ENCODE assay signal across 7 mouse cellular contexts in genomic region chr10:75774102-75774501, GRCm38 (mm10). TPM values are rescaled to one million over a fixed set of nuclear protein-coding genes. Genes with fewer than 3 reads are reported as not detected.
"Had no signal": no experiment of that assay in that cellular context is flagged by ENCODE, and none has a peak within 500 bp of the region (broad histone marks: within the 10 kb centered on the region; RNA-seq: fewer than 3 reads in every experiment).

No protein-coding gene starts in this region.

- H3K9me3 ChIP-seq: intestine, embryonic 15.5 days; limb, embryonic 12.5 days; midbrain, embryonic 15.5 days; stomach, embryonic 15.5 days had no signal

- H3K27ac ChIP-seq: intestine, embryonic 15.5 days; limb, embryonic 12.5 days; midbrain, embryonic 15.5 days; stomach, embryonic 15.5 days had no signal

- H3K9ac ChIP-seq: limb, embryonic 12.5 days; midbrain, embryonic 15.5 days; stomach, embryonic 15.5 days had no signal

- H3K36me3 ChIP-seq: intestine, embryonic 15.5 days; limb, embryonic 12.5 days; midbrain, embryonic 15.5 days; stomach, embryonic 15.5 days had no signal

- H3K27me3 ChIP-seq: intestine, embryonic 15.5 days; stomach, embryonic 15.5 days had no signal

RNA-seq across cellular contexts. Expression of gene Gm20441, which starts 6.7 kb away (rescaled TPM):
- polyA plus RNA-seq: intestine, embryonic 15.5 days; kidney, embryonic 14.5 days; midbrain, embryonic 15.5 days; neural tube, embryonic 11.5 days; spleen, adult 2 months had no signal
